Mouse (Mus musculus) limb, embryonic 13.5 days (tissue): ENCODE measurements around the gene Tshb. TPM values are rescaled to one million over a fixed set of nuclear protein-coding genes. Genes with fewer than 3 reads are reported as not detected.

Experiments
- ATAC-seq: fragments of 200-750 bp; cut with Nextera tagmentation; 2 replicates; pipeline ENCODE4 v1.8.0; 2017; ENCODE audit warnings: low read depth, moderate number of reproducible peaks, moderate TSS enrichment; ENCODE audit not compliant: low FRiP score
- H3K27ac ChIP-seq: fragments of 300-500 bp; sonication (generic); 2 replicates; pipeline ENCODE4 v1.5.1; 2015; ENCODE audit warnings: inconsistent platforms, mild to moderate bottlenecking, moderate library complexity
- H3K27me3 ChIP-seq: fragments of 300-500 bp; sonication (generic); 2 replicates; pipeline ENCODE4 v1.6.1; 2015; ENCODE audit warnings: mild to moderate bottlenecking, inconsistent platforms
- H3K36me3 ChIP-seq: fragments of 300-500 bp; sonication (generic); 2 replicates; pipeline ENCODE4 v1.6.1; 2015; ENCODE audit warnings: inconsistent platforms, mild to moderate bottlenecking, moderate library complexity
- H3K4me1 ChIP-seq: fragments of 300-500 bp; sonication (generic); 2 replicates; pipeline ENCODE4 v1.6.1; 2015; ENCODE audit warnings: inconsistent platforms
- H3K4me2 ChIP-seq: fragments of 300-500 bp; sonication (generic); replicated peaks from 2 replicates; pipeline ENCODE4 v1.6.1; 2015; ENCODE audit warnings: inconsistent platforms, mild to moderate bottlenecking, moderate library complexity
- H3K4me3 ChIP-seq: fragments of 300-500 bp; sonication (generic); 2 replicates; pipeline ENCODE4 v1.5.1; 2015; ENCODE audit warnings: moderate library complexity, mild to moderate bottlenecking, inconsistent platforms
- H3K9ac ChIP-seq: fragments of 300-500 bp; sonication (generic); 2 replicates; pipeline ENCODE4 v1.6.1; 2015; ENCODE audit warnings: mild to moderate bottlenecking, inconsistent platforms
- H3K9me3 ChIP-seq: fragments of 300-500 bp; sonication (generic); 2 replicates; pipeline ENCODE4 v1.6.1; 2016; ENCODE audit warnings: inconsistent platforms
- WGBS: fragments of 180-500 bp; shearing (Covaris S2); methylation state at CpG from one replicate; pipeline ENCODE4 v1.1.7; 2015; 5-methylcytosine and 5-hydroxymethylcytosine counted together
- polyA plus RNA-seq: library from polyadenylated mRNA; unstranded; fragments of >200 nt; fragmentation: Nextera tagmentation; extraction: Ambion mirVana; gene quantifications from 2 replicates; pipeline ENCODE4 v1.2.1, GENCODE M21; 2015

The Tshb gene
- 0.08 and 0.09 TPM in 2 replicates for polyA plus RNA-seq

GRCm38 (mm10) chr3:102782618-102783017, at the start of gene Tshb:
Gene Tshb (minus strand): TSS chr3:102782718.
- Histone ChIP-seq H3K4me2 (no peak within 1 kb of the TSS), H3K27me3 (no peaks in the 10 kb centered on the region), H3K9ac (no peak within 1 kb of the TSS), H3K4me3 (no peak within 1 kb of the TSS), H3K4me1 (no peaks in the 10 kb centered on the region), H3K36me3 (no peaks in the 10 kb centered on the region), H3K9me3 (no peaks in the 10 kb centered on the region), H3K27ac (no peak within 1 kb of the TSS)
- WGBS: 80% methylated on average over 2 of the region's 2 CpGs
- ATAC-seq: no peak

DNA sequence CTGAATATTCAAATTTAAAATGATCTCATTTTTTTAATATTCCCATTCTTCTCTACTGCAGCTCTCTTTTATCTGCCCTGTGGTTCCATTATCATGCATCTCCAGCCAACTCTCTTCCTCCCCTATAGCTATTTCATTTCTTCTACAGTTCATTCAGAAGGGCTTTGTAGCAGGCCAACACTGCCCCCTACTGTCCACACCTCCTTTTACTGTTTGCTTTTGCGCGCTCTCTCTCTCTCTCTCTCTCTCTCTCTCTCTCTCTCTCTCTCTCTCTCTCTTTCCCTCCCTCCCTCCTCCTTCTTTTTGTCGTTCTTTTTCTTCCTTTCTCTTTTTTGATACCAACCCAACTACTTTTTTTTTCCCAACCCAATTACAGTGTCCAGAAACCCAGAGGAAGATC, 21.4 kb upstream of the Tshb start:
- Histone ChIP-seq H3K27me3 (no peaks in the 10 kb centered on the region), H3K4me2 (no peak overlapping the region), H3K36me3 (no peaks in the 10 kb centered on the region), H3K27ac (no peak overlapping the region), H3K4me3 (no peak overlapping the region), H3K4me1 (no peaks in the 10 kb centered on the region), H3K9me3 (no peaks in the 10 kb centered on the region), H3K9ac (no peak overlapping the region)
- ATAC-seq: no peak
- WGBS: 3% methylated on average over 3 of the region's 3 CpGs

GRCm38 (mm10) chr3:102787369-102787768, 4.9 kb upstream of the Tshb start:
- no peaks in the 10 kb centered on the region for H3K36me3 ChIP-seq
- no peak overlapping the region for H3K9ac ChIP-seq
- WGBS: 42% methylated on average over 4 of the region's 4 CpGs
- no peaks in the 10 kb centered on the region for H3K9me3 ChIP-seq
- H3K27me3 ChIP-seq: 0 out of 2 replicates have a peak, but pooled peaks cover 5% of the 10 kb centered on the region
- ATAC-seq: no peak
- no peak overlapping the region for H3K27ac ChIP-seq
- no peak overlapping the region for H3K4me2 ChIP-seq
- H3K4me3 ChIP-seq: no peak overlapping the region
- no peaks in the 10 kb centered on the region for H3K4me1 ChIP-seq

GRCm38 (mm10) chr3:102773018-102773417, 9.5 kb downstream of the Tshb start:
- Histone ChIP-seq H3K9ac (no peak overlapping the region), H3K4me3 (no peak overlapping the region), H3K36me3 (no peaks in the 10 kb centered on the region), H3K9me3 (no peaks in the 10 kb centered on the region), H3K27ac (no peak overlapping the region), H3K4me1 (peaks cover 9% of the 10 kb centered on the region), H3K27me3 (no peaks in the 10 kb centered on the region), H3K4me2 (no peak overlapping the region)
- ATAC-seq: no peak
- 89% methylated on average over 4 of the region's 4 CpGs for WGBS

DNA sequence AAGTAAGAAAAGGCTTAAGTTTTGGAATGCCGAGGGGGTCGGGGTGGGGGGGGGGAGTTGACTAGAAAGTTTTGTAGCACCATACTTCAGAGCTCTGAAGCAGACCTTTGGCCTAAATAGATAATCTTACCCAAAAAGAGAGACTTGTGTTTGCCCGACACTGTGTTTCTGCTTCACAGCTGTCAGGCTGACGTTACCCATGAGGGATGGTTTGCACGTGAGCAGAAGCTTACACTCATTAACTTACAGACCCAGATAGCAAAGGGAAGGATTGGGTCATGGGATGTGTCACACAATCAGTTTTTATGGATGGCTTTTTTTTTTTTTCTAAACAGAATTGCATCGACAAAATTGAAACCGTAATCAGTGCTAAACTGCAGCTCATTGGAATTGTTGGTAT, 17.7 kb downstream of the Tshb start:
- H3K4me3 ChIP-seq: no peak overlapping the region
- peaks cover 36% of the 10 kb centered on the region for H3K36me3 ChIP-seq
- no peaks in the 10 kb centered on the region for H3K27me3 ChIP-seq
- H3K9ac ChIP-seq: no peak overlapping the region
- no peak for ATAC-seq
- H3K27ac ChIP-seq: no peak overlapping the region
- no peaks in the 10 kb centered on the region for H3K9me3 ChIP-seq
- no peak overlapping the region for H3K4me2 ChIP-seq
- 70% methylated on average over 7 of the region's 7 CpGs for WGBS
- peaks cover 9% of the 10 kb centered on the region for H3K4me1 ChIP-seq

DNA sequence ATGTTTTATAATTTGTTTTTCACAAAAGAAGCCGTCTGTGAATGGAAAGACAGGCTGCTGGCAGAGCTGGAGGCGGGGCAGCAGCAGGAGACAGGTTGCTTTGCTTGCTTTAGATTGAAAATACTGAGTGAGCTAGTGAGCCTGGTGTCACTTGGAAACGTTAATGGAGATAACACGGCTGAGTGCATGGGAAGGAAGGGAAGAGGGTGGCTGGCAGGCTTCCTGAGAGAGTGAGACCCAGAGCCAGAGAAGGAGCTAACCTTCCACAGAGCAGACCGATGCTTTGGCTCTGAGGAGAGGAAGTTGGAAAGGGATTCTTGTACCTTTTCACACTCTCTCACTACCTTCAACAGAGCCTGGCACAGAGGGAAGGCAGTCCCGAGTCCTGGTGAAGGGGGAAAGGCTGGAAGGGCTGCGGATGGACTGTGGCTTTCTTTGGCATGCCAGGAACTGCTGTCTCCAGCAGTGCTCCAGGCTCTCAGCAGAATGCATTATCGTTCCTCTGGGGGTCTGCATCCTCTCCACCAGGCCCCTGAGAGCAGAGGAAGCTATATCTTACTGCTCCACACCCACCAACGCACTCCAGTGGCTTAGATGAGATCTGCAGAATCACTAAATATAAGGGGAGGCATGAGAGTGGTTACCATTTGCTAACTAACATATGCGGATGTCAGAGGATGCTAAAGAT, 18.7 kb downstream of the Tshb start:
- no peak for ATAC-seq
- no peak overlapping the region for H3K9ac ChIP-seq
- no peak overlapping the region for H3K4me3 ChIP-seq
- H3K4me2 ChIP-seq: no peak overlapping the region
- H3K27ac ChIP-seq: no peak overlapping the region
- H3K27me3 ChIP-seq: no peaks in the 10 kb centered on the region
- 43% methylated on average over 10 of the region's 10 CpGs for WGBS
- peaks cover 46% of the 10 kb centered on the region for H3K36me3 ChIP-seq
- peaks cover 9% of the 10 kb centered on the region for H3K4me1 ChIP-seq
- H3K9me3 ChIP-seq: no peaks in the 10 kb centered on the region

DNA sequence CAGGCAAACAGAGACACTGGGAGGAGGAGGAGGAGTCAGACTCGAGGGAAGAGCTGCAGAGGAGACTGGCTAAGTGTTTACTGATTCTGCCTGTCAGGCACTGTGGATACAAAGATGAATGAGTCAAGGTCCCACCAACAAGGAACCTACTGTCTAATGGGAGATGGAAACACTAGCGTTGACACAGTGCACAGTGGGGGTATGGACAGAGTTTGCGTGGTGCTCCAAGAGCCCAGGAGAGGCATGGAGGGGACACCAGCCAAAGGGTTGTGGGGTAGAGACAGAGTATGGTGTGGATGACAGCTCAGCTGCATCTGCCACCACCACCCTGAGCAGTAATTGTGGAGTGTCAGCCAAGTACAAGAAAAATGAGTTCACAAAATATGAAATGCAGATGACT, 20.1 kb downstream of the Tshb start:
- WGBS: 77% methylated on average over 3 of the region's 3 CpGs
- H3K36me3 ChIP-seq: peaks cover 42% of the 10 kb centered on the region

GRCm38 (mm10) chr3:102760236-102760635, 22.3 kb downstream of the Tshb start:
- no peak for ATAC-seq
- H3K4me3 ChIP-seq: no peak overlapping the region
- WGBS: 57% methylated on average over 3 of the region's 3 CpGs
- H3K4me2 ChIP-seq: no peak overlapping the region
- H3K27me3 ChIP-seq: no peaks in the 10 kb centered on the region
- H3K9me3 ChIP-seq: no peaks in the 10 kb centered on the region
- peaks cover 9% of the 10 kb centered on the region for H3K4me1 ChIP-seq
- H3K27ac ChIP-seq: no peak overlapping the region
- no peak overlapping the region for H3K9ac ChIP-seq
- H3K36me3 ChIP-seq: peaks cover 30% of the 10 kb centered on the region

More for the DNA sequence above, 20.1 kb downstream of the Tshb start:
- Histone ChIP-seq H3K4me3 (no peak overlapping the region), H3K27me3 (no peaks in the 10 kb centered on the region), H3K27ac (no peak overlapping the region), H3K9ac (no peak overlapping the region), H3K4me1 (peaks cover 9% of the 10 kb centered on the region), H3K4me2 (no peak overlapping the region), H3K9me3 (no peaks in the 10 kb centered on the region)
- no peak for ATAC-seq

GRCm38 (mm10) chr3:102757019-102757418, 25.5 kb downstream of the Tshb start:
- Histone ChIP-seq H3K36me3 (peaks cover 30% of the 10 kb centered on the region), H3K27me3 (no peaks in the 10 kb centered on the region), H3K27ac (no peak overlapping the region), H3K9me3 (no peaks in the 10 kb centered on the region), H3K4me1 (peaks cover 13% of the 10 kb centered on the region), H3K4me3 (no peak overlapping the region), H3K9ac (no peak overlapping the region), H3K4me2 (no peak overlapping the region)
- no peak for ATAC-seq
- 85% methylated on average over 6 of the region's 6 CpGs for WGBS

GRCm38 (mm10) chr3:102755801-102756200, 26.7 kb downstream of the Tshb start:
- Histone ChIP-seq H3K27ac (no peak overlapping the region), H3K4me2 (no peak overlapping the region), H3K4me3 (no peak overlapping the region), H3K36me3 (peaks cover 23% of the 10 kb centered on the region), H3K4me1 (peaks cover 14% of the 10 kb centered on the region), H3K9me3 (no peaks in the 10 kb centered on the region), H3K9ac (no peak overlapping the region), H3K27me3 (no peaks in the 10 kb centered on the region)
- WGBS: 55% methylated on average over 1 of the region's 1 CpGs
- no peak for ATAC-seq

DNA sequence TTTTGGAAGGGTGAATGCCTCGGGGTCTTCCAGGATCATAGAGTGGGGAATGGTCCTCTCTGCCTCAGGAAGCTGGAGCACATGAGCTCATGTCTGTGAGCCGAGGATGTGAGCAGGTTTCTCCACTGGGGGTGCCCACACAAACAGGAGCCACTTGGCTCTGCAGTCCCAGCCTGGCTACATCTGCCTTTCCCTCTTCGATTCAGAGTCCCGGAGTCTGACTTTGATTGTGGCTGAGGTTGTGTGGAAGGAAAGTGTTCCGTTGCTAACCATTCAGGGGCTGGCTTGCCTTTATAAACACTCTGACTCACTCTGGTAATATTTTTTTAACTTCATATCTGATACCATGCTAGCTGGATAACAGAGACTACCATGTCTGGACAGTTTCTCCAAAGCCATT, 30.1 kb downstream of the Tshb start:
- peaks cover 7% of the 10 kb centered on the region; the same call in 1 of the 2 replicates for H3K36me3 ChIP-seq
- H3K27ac ChIP-seq: no peak overlapping the region
- H3K4me3 ChIP-seq: no peak overlapping the region
- peaks cover 14% of the 10 kb centered on the region for H3K4me1 ChIP-seq
- WGBS: 71% methylated on average over 5 of the region's 5 CpGs
- H3K9me3 ChIP-seq: no peaks in the 10 kb centered on the region
- H3K4me2 ChIP-seq: no peak overlapping the region
- no peak overlapping the region for H3K9ac ChIP-seq
- no peak for ATAC-seq
- H3K27me3 ChIP-seq: no peaks in the 10 kb centered on the region

- no peak overlapping the region for H3K4me3 ChIP-seq
- ATAC-seq: no peak
- H3K4me2 ChIP-seq: no peak overlapping the region
- peaks cover 14% of the 10 kb centered on the region for H3K4me1 ChIP-seq
- H3K9me3 ChIP-seq: no peaks in the 10 kb centered on the region
- H3K36me3 ChIP-seq: peaks cover 7% of the 10 kb centered on the region; the same call in 1 of the 2 replicates
- H3K27ac ChIP-seq: no peak overlapping the region
- H3K9ac ChIP-seq: no peak overlapping the region
- no peaks in the 10 kb centered on the region for H3K27me3 ChIP-seq
- 96% methylated on average over 4 of the region's 4 CpGs for WGBS
Measured at GRCm38 (mm10) chr3:102752053-102752452, 30.5 kb downstream of the Tshb start.

- H3K27me3 ChIP-seq: no peaks in the 10 kb centered on the region
- ATAC-seq: no peak
- H3K4me3 ChIP-seq: no peak overlapping the region
- H3K9me3 ChIP-seq: no peaks in the 10 kb centered on the region
- no peak overlapping the region for H3K4me2 ChIP-seq
- H3K4me1 ChIP-seq: peaks cover 14% of the 10 kb centered on the region
- H3K27ac ChIP-seq: no peak overlapping the region
- H3K9ac ChIP-seq: no peak overlapping the region
- 92% methylated on average over 3 of the region's 3 CpGs for WGBS
- peaks cover 7% of the 10 kb centered on the region; the same call in 1 of the 2 replicates for H3K36me3 ChIP-seq
Measured at GRCm38 (mm10) chr3:102751536-102751935, 31.0 kb downstream of the Tshb start.
